Mouse (Mus musculus): ENCODE data around the gene App. TPM values are rescaled to one million over a fixed set of nuclear protein-coding genes. Genes with fewer than 3 reads are reported as not detected.

App gene
- polyA plus RNA-seq, 1 experiment from 2014 or later, result 31.3 TPM

DNA sequence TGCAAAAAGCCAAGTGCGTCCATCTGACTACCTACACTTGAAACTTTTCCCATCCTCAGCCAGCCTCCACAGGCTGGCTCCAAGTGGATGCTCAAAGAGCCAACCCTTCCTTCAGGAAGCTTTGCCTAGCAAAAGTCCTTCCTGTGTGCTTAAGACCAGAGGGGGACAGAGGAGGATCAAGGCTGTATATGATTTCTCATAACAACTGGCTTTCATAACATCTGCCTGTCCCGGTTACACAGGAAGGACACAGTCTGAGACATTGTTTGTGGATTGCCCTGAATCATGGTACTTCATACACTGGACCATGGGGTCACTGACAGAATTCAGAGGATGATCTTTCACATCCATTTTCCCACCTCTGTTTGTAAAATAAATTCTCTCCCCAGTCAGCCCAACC, 61.3 kb downstream of the App start:
- DNase-seq, result no peak
- no peak for TF ChIP-seq EP300 (IDR thresholded peaks at IDR 0.05; ENCODE audit: low read depth)
- no peak for TF ChIP-seq CTCF (IDR thresholded peaks at IDR 0.05; ENCODE audit: low read depth)
- Histone ChIP-seq H3K9ac (replicated peaks) (no peak overlapping the region), H3K27me3 (ENCODE audit: insufficient read depth, low read length) (no peaks in the 10 kb centered on the region), H3K4me1 (ENCODE audit: insufficient read depth) (no peaks in the 10 kb centered on the region; the same call in 1 of the 2 replicates), H3K27ac (ENCODE audit: low read depth) (no peak overlapping the region), H3K4me2 (ENCODE audit: low read depth, low read length) (no peak overlapping the region), H3K9me3 (ENCODE audit: low read length) (no peaks in the 10 kb centered on the region), H3K36me3 (replicated peaks; ENCODE audit: insufficient read depth, low read length) (0 out of 2 replicates have a peak, but pooled peaks cover 5% of the 10 kb centered on the region), H3K4me3 (ENCODE audit: low read depth, low read length) (no peak overlapping the region)
- ATAC-seq, result no peak
- 62% methylated on average over 2 of the region's 2 CpGs for WGBS (ENCODE audit: insufficient replicate concordance)

DNA sequence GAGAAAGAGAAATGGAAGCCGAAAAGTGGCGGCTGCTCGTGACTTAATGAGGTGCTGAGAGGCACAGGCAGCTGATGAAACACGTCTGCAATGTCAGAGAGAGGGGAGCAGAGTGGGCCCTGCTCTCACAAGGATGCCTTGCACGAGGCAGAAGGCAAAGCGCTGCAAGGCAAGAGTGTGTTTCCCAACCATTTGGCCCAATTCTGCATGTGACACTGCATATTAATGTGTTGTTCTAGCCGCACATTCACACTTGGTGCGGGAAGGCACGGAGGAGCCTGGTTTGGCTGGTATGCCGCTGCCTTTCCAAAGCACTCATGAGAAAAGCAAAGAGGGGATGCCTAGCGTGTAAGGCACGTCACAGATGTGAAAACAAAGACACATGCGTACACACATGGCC, 63.1 kb downstream of the App start:
- TF ChIP-seq EP300 (IDR thresholded peaks at IDR 0.05; ENCODE audit: low read depth) (no peak), CTCF (IDR thresholded peaks at IDR 0.05; ENCODE audit: low read depth) (no peak)
- H3K9ac ChIP-seq (replicated peaks), result no peak overlapping the region
- WGBS (ENCODE audit: insufficient replicate concordance), result 82% methylated on average over 13 of the region's 13 CpGs
- H3K4me3 ChIP-seq (ENCODE audit: low read depth, low read length), result no peak overlapping the region
- ATAC-seq (no peak), DNase-seq (no peak)
- no peaks in the 10 kb centered on the region; the same call in 1 of the 2 replicates for H3K4me1 ChIP-seq (ENCODE audit: insufficient read depth)
- H3K36me3 ChIP-seq (replicated peaks; ENCODE audit: insufficient read depth, low read length), result no peaks in the 10 kb centered on the region
- no peaks in the 10 kb centered on the region for H3K9me3 ChIP-seq (ENCODE audit: low read length)
- no peak overlapping the region for H3K4me2 ChIP-seq (ENCODE audit: low read depth, low read length)
- H3K27ac ChIP-seq (ENCODE audit: low read depth), result no peak overlapping the region
- no peaks in the 10 kb centered on the region for H3K27me3 ChIP-seq (ENCODE audit: insufficient read depth, low read length)

DNA sequence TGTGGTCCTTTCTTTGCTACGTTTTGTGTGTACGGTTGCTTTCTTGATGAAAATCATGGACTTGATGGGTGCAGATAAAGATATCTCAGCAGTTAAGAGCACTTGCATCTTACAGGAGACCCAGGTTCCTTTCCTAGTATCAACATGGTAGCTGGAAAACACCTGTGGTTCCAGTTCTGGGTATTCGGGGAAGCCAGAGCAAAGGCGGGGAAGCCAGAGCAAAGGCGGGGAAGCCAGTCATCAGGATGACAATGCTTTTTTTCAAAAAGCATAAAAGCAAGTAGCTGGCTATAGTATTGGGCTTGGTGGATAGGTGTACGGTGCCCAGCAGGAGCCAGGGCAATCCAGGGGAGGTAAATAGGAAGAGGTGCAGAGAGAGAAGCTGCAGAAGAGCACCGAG, 65.1 kb downstream of the App start:
- Histone ChIP-seq H3K9ac (replicated peaks) (no peak overlapping the region), H3K36me3 (replicated peaks; ENCODE audit: insufficient read depth, low read length) (no peaks in the 10 kb centered on the region), H3K9me3 (ENCODE audit: low read length) (no peaks in the 10 kb centered on the region), H3K4me3 (ENCODE audit: low read depth, low read length) (no peak overlapping the region), H3K27me3 (ENCODE audit: insufficient read depth, low read length) (no peaks in the 10 kb centered on the region), H3K4me1 (ENCODE audit: insufficient read depth) (no peaks in the 10 kb centered on the region), H3K4me2 (ENCODE audit: low read depth, low read length) (no peak overlapping the region), H3K27ac (ENCODE audit: low read depth) (no peak overlapping the region)
- no peak for ATAC-seq
- WGBS (ENCODE audit: insufficient replicate concordance), result 74% methylated on average over 7 of the region's 7 CpGs
- TF ChIP-seq CTCF (IDR thresholded peaks at IDR 0.05; ENCODE audit: low read depth), result no peak
- TF ChIP-seq EP300 (IDR thresholded peaks at IDR 0.05; ENCODE audit: low read depth), result no peak
- no peak for DNase-seq

DNA sequence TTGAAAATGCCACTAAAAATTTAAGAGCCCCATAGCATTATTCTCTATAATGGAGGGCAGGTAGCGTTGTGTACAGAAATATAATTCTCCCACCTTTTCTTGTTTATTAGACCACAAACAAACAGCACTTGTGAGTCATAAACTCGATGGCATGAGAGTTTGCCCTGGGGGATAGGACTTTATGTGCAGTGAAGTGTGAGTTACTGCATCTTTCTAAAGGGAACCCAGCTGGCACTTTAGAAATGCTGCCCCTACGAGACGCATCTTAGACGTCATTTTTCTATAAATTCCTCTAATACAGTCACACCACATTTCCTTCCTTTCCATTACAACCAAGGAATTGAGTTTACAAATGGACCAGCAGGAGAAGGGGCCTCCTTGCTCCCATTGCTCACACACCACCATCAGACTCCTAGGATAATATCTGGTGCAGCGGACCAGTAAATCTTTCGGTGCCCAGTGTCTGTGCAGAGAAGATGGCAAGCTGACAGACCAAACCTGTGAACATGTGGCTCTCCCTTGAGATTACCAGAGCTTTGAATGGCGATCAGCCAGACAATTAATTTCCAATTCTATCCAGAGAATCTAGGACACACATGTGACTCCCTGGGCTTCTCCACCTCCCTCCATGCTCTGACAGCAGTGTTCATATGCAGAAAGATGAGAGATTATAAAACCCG, 66.8 kb downstream of the App start:
- ATAC-seq (no peak), DNase-seq (no peak)
- Histone ChIP-seq H3K9ac (replicated peaks) (no peak overlapping the region), H3K27ac (ENCODE audit: low read depth) (no peak overlapping the region), H3K27me3 (ENCODE audit: insufficient read depth, low read length) (no peaks in the 10 kb centered on the region), H3K4me1 (ENCODE audit: insufficient read depth) (no peaks in the 10 kb centered on the region), H3K36me3 (replicated peaks; ENCODE audit: insufficient read depth, low read length) (peaks cover 5% of the 10 kb centered on the region; the same call in 1 of the 2 replicates), H3K4me2 (ENCODE audit: low read depth, low read length) (no peak overlapping the region), H3K9me3 (ENCODE audit: low read length) (no peaks in the 10 kb centered on the region), H3K4me3 (ENCODE audit: low read depth, low read length) (no peak overlapping the region)
- 78% methylated on average over 9 of the region's 9 CpGs for WGBS (ENCODE audit: insufficient replicate concordance)
- TF ChIP-seq CTCF (IDR thresholded peaks at IDR 0.05; ENCODE audit: low read depth) (no peak), EP300 (IDR thresholded peaks at IDR 0.05; ENCODE audit: low read depth) (no peak)

DNA sequence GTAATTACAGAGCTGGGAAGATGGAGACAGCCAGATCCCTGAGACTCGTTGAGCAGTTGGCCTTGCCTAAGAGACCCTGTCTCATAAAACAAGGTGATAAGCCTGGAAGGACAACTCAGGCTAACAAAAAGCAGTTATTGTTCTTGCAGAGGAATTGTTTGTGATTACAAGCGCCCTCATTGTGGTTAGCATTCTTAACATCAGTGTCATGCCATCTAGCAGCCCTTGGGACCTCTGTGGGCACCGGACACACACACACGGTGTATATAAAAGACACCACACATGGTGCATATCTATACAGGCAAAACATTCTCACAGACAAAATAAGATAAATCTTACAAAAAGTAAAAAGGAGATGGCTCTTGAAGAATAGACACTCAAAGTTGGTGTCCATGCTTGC, 68.0 kb downstream of the App start:
- ATAC-seq, result no peak
- DNase-seq, result no peak
- Histone ChIP-seq H3K4me2 (ENCODE audit: low read depth, low read length) (no peak overlapping the region), H3K36me3 (replicated peaks; ENCODE audit: insufficient read depth, low read length) (peaks cover 9% of the 10 kb centered on the region; the same call in 1 of the 2 replicates), H3K27me3 (ENCODE audit: insufficient read depth, low read length) (no peaks in the 10 kb centered on the region), H3K4me1 (ENCODE audit: insufficient read depth) (no peaks in the 10 kb centered on the region), H3K27ac (ENCODE audit: low read depth) (no peak overlapping the region), H3K9me3 (ENCODE audit: low read length) (no peaks in the 10 kb centered on the region), H3K9ac (replicated peaks) (no peak overlapping the region), H3K4me3 (ENCODE audit: low read depth, low read length) (no peak overlapping the region)
- 65% methylated on average over 4 of the region's 4 CpGs for WGBS (ENCODE audit: insufficient replicate concordance)
- TF ChIP-seq EP300 (IDR thresholded peaks at IDR 0.05; ENCODE audit: low read depth), result no peak
- TF ChIP-seq CTCF (IDR thresholded peaks at IDR 0.05; ENCODE audit: low read depth), result no peak

DNA sequence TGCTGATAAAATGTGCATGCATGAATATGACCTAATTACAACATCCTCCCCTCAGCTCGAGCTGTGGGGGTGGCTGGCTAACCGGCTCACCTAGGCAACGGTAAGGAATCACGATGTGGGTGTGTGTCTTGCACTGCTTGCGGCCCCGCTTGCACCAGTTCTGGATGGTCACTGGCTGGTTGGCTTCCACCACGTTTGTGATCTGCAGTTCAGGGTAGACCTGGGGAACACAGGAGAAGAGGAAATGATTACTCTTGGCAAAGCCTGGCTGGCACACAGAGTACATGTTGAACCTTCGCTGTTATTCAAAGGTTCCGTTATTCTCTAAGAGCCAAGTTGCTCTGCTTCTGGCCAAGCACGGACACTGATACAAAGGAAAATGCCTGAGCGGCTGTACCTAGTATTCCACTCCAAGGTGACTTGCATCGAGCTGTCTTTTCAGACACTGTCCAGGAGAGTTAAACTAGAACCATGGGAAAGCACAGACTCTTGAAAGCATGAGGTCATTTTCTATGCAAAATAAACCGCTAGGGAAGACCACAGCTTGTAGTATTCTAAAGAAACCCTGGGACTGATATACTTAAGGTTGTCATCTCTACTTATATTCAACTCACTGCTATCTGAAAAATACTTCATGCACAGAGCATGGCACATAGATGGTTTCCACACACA, 70.3 kb downstream of the App start:
- 83% methylated on average over 13 of the region's 13 CpGs for WGBS (ENCODE audit: insufficient replicate concordance)

More for the DNA sequence above, 70.3 kb downstream of the App start:
- Histone ChIP-seq H3K4me2 (ENCODE audit: low read depth, low read length) (no peak overlapping the region), H3K27me3 (ENCODE audit: insufficient read depth, low read length) (no peaks in the 10 kb centered on the region), H3K9ac (replicated peaks) (no peak overlapping the region), H3K9me3 (ENCODE audit: low read length) (no peaks in the 10 kb centered on the region), H3K27ac (ENCODE audit: low read depth) (no peak overlapping the region), H3K36me3 (replicated peaks; ENCODE audit: insufficient read depth, low read length) (peaks cover 9% of the 10 kb centered on the region; the same call in 1 of the 2 replicates), H3K4me3 (ENCODE audit: low read depth, low read length) (no peak overlapping the region), H3K4me1 (ENCODE audit: insufficient read depth) (no peaks in the 10 kb centered on the region)
- DNase-seq (no peak), ATAC-seq (no peak)
- TF ChIP-seq CTCF (IDR thresholded peaks at IDR 0.05; ENCODE audit: low read depth) (no peak), EP300 (IDR thresholded peaks at IDR 0.05; ENCODE audit: low read depth) (no peak)
